Mouse (Mus musculus): ENCODE measurements around the gene Arid1b. TPM values are rescaled to one million over a fixed set of nuclear protein-coding genes. Genes with fewer than 3 reads are reported as not detected.

The Arid1b gene
- polyA plus RNA-seq, 1 experiment from 2014 or later: 10.5 TPM

- no peak overlapping the region for H3K4me3 ChIP-seq (replicated peaks; ENCODE audit: low read length)
- no peak for ATAC-seq (ENCODE audit: insufficient read depth, low FRiP score)
- peaks cover 55% of the 10 kb centered on the region for H3K4me1 ChIP-seq (ENCODE audit: control insufficient read depth, insufficient read depth, low read length)
- 39% methylated on average over 5 of the region's 5 CpGs for WGBS
- H3K9me3 ChIP-seq (replicated peaks; ENCODE audit: control insufficient read depth, low read length): no peaks in the 10 kb centered on the region
- H3K36me3 ChIP-seq (ENCODE audit: control insufficient read depth, insufficient read depth, low read length): no peaks in the 10 kb centered on the region
- no peak overlapping the region for H3K9ac ChIP-seq (ENCODE audit: low read length)
- no peak overlapping the region for H3K27ac ChIP-seq (ENCODE audit: low read length)
- no peaks in the 10 kb centered on the region for H3K27me3 ChIP-seq (ENCODE audit: control insufficient read depth, insufficient read depth, low read length)
- no peak overlapping the region for H3K4me2 ChIP-seq (ENCODE audit: low read depth, low read length)
These were observed 67.5 kb downstream of the Arid1b start for GRCm38 (mm10) chr17:5061593-5061992.

- H3K27ac ChIP-seq (ENCODE audit: low read length): no peak overlapping the region
- no peak for ATAC-seq (ENCODE audit: insufficient read depth, low FRiP score)
- WGBS: 82% methylated on average over 9 of the region's 9 CpGs
- no peaks in the 10 kb centered on the region for H3K36me3 ChIP-seq (ENCODE audit: control insufficient read depth, insufficient read depth, low read length)
- H3K4me2 ChIP-seq (ENCODE audit: low read depth, low read length): no peak overlapping the region
- no peaks in the 10 kb centered on the region for H3K27me3 ChIP-seq (ENCODE audit: control insufficient read depth, insufficient read depth, low read length)
- no peaks in the 10 kb centered on the region for H3K9me3 ChIP-seq (replicated peaks; ENCODE audit: control insufficient read depth, low read length)
- H3K4me1 ChIP-seq (ENCODE audit: control insufficient read depth, insufficient read depth, low read length): peaks cover 45% of the 10 kb centered on the region
- no peak overlapping the region for H3K4me3 ChIP-seq (replicated peaks; ENCODE audit: low read length)
- no peak overlapping the region for H3K9ac ChIP-seq (ENCODE audit: low read length)
These were observed 69.5 kb downstream of the Arid1b start for GRCm38 (mm10) chr17:5063471-5064176.

- no peak overlapping the region for H3K4me2 ChIP-seq (ENCODE audit: low read depth, low read length)
- 0 out of 2 replicates have a peak, but pooled peaks have one; percentile 52 for ATAC-seq (ENCODE audit: insufficient read depth, low FRiP score)
- no peaks in the 10 kb centered on the region for H3K36me3 ChIP-seq (ENCODE audit: control insufficient read depth, insufficient read depth, low read length)
- no peaks in the 10 kb centered on the region for H3K9me3 ChIP-seq (replicated peaks; ENCODE audit: control insufficient read depth, low read length)
- no peak overlapping the region for H3K27ac ChIP-seq (ENCODE audit: low read length)
- 62% methylated on average over 6 of the region's 6 CpGs for WGBS
- no peak overlapping the region for H3K4me3 ChIP-seq (replicated peaks; ENCODE audit: low read length)
- no peak overlapping the region for H3K9ac ChIP-seq (ENCODE audit: low read length)
- peaks cover 38% of the 10 kb centered on the region for H3K4me1 ChIP-seq (ENCODE audit: control insufficient read depth, insufficient read depth, low read length)
- H3K27me3 ChIP-seq (ENCODE audit: control insufficient read depth, insufficient read depth, low read length): no peaks in the 10 kb centered on the region
These were observed 70.6 kb downstream of the Arid1b start for GRCm38 (mm10) chr17:5064777-5065176.

GRCm38 (mm10) chr17:5065270-5065669, 71.1 kb downstream of the Arid1b start:
- H3K9me3 ChIP-seq (replicated peaks; ENCODE audit: control insufficient read depth, low read length): no peaks in the 10 kb centered on the region

GRCm38 (mm10) chr17:5066835-5067234, 72.7 kb downstream of the Arid1b start:
- 85% methylated on average over 8 of the region's 8 CpGs for WGBS
- no peak for ATAC-seq (ENCODE audit: insufficient read depth, low FRiP score)
- H3K27me3 ChIP-seq (ENCODE audit: control insufficient read depth, insufficient read depth, low read length): no peaks in the 10 kb centered on the region

More at GRCm38 (mm10) chr17:5065270-5065669, 71.1 kb downstream of the Arid1b start:
- WGBS: 61% methylated on average over 6 of the region's 6 CpGs
- Histone ChIP-seq H3K4me1 (ENCODE audit: control insufficient read depth, insufficient read depth, low read length) (peaks cover 33% of the 10 kb centered on the region), H3K9ac (ENCODE audit: low read length) (no peak overlapping the region), H3K4me3 (replicated peaks; ENCODE audit: low read length) (no peak overlapping the region), H3K36me3 (ENCODE audit: control insufficient read depth, insufficient read depth, low read length) (no peaks in the 10 kb centered on the region), H3K27ac (ENCODE audit: low read length) (no peak overlapping the region), H3K4me2 (ENCODE audit: low read depth, low read length) (no peak overlapping the region), H3K27me3 (ENCODE audit: control insufficient read depth, insufficient read depth, low read length) (no peaks in the 10 kb centered on the region)
- ATAC-seq (ENCODE audit: insufficient read depth, low FRiP score): no peak

GRCm38 (mm10) chr17:5067264-5067663, 73.1 kb downstream of the Arid1b start:
- Histone ChIP-seq H3K4me1 (ENCODE audit: control insufficient read depth, insufficient read depth, low read length) (peaks cover 16% of the 10 kb centered on the region), H3K4me3 (replicated peaks; ENCODE audit: low read length) (no peak overlapping the region), H3K27ac (ENCODE audit: low read length) (no peak overlapping the region), H3K36me3 (ENCODE audit: control insufficient read depth, insufficient read depth, low read length) (no peaks in the 10 kb centered on the region), H3K27me3 (ENCODE audit: control insufficient read depth, insufficient read depth, low read length) (no peaks in the 10 kb centered on the region), H3K9me3 (replicated peaks; ENCODE audit: control insufficient read depth, low read length) (no peaks in the 10 kb centered on the region), H3K4me2 (ENCODE audit: low read depth, low read length) (no peak overlapping the region), H3K9ac (ENCODE audit: low read length) (no peak overlapping the region)
- no peak for ATAC-seq (ENCODE audit: insufficient read depth, low FRiP score)
- WGBS: 63% methylated on average over 4 of the region's 4 CpGs

More at GRCm38 (mm10) chr17:5066835-5067234, 72.7 kb downstream of the Arid1b start:
- Histone ChIP-seq H3K36me3 (ENCODE audit: control insufficient read depth, insufficient read depth, low read length) (no peaks in the 10 kb centered on the region), H3K4me1 (ENCODE audit: control insufficient read depth, insufficient read depth, low read length) (peaks cover 18% of the 10 kb centered on the region), H3K9ac (ENCODE audit: low read length) (no peak overlapping the region), H3K9me3 (replicated peaks; ENCODE audit: control insufficient read depth, low read length) (no peaks in the 10 kb centered on the region), H3K27ac (ENCODE audit: low read length) (no peak overlapping the region), H3K4me3 (replicated peaks; ENCODE audit: low read length) (no peak overlapping the region), H3K4me2 (ENCODE audit: low read depth, low read length) (no peak overlapping the region)

GRCm38 (mm10) chr17:5070399-5070798, 76.3 kb downstream of the Arid1b start:
- Histone ChIP-seq H3K27ac (ENCODE audit: low read length) (no peak overlapping the region; the same call in 1 of the 2 replicates), H3K9ac (ENCODE audit: low read length) (no peak overlapping the region), H3K4me3 (replicated peaks; ENCODE audit: low read length) (no peak overlapping the region), H3K4me1 (ENCODE audit: control insufficient read depth, insufficient read depth, low read length) (peaks cover 12% of the 10 kb centered on the region), H3K9me3 (replicated peaks; ENCODE audit: control insufficient read depth, low read length) (no peaks in the 10 kb centered on the region), H3K36me3 (ENCODE audit: control insufficient read depth, insufficient read depth, low read length) (no peaks in the 10 kb centered on the region), H3K4me2 (ENCODE audit: low read depth, low read length) (no peak overlapping the region), H3K27me3 (ENCODE audit: control insufficient read depth, insufficient read depth, low read length) (no peaks in the 10 kb centered on the region)
- 66% methylated on average over 3 of the region's 3 CpGs for WGBS
- ATAC-seq (ENCODE audit: insufficient read depth, low FRiP score): no peak

GRCm38 (mm10) chr17:5072539-5072938, 78.4 kb downstream of the Arid1b start:
- no peak overlapping the region for H3K4me2 ChIP-seq (ENCODE audit: low read depth, low read length)
- peaks cover 15% of the 10 kb centered on the region for H3K4me1 ChIP-seq (ENCODE audit: control insufficient read depth, insufficient read depth, low read length)
- H3K9me3 ChIP-seq (replicated peaks; ENCODE audit: control insufficient read depth, low read length): no peaks in the 10 kb centered on the region
- no peak overlapping the region for H3K4me3 ChIP-seq (replicated peaks; ENCODE audit: low read length)
- 73% methylated on average over 4 of the region's 4 CpGs for WGBS
- H3K27ac ChIP-seq (ENCODE audit: low read length): no peak overlapping the region
- no peak for ATAC-seq (ENCODE audit: insufficient read depth, low FRiP score)
- H3K9ac ChIP-seq (ENCODE audit: low read length): no peak overlapping the region
- H3K27me3 ChIP-seq (ENCODE audit: control insufficient read depth, insufficient read depth, low read length): no peaks in the 10 kb centered on the region
- no peaks in the 10 kb centered on the region for H3K36me3 ChIP-seq (ENCODE audit: control insufficient read depth, insufficient read depth, low read length)

- no peak overlapping the region for H3K4me2 ChIP-seq (ENCODE audit: low read depth, low read length)
- H3K4me3 ChIP-seq (replicated peaks; ENCODE audit: low read length): no peak overlapping the region
- H3K9me3 ChIP-seq (replicated peaks; ENCODE audit: control insufficient read depth, low read length): no peaks in the 10 kb centered on the region
- peaks cover 10% of the 10 kb centered on the region; the same call in 1 of the 2 replicates for H3K4me1 ChIP-seq (ENCODE audit: control insufficient read depth, insufficient read depth, low read length)
- no peak for ATAC-seq (ENCODE audit: insufficient read depth, low FRiP score)
- WGBS: 58% methylated on average over 7 of the region's 7 CpGs
- H3K9ac ChIP-seq (ENCODE audit: low read length): no peak overlapping the region
- no peaks in the 10 kb centered on the region for H3K27me3 ChIP-seq (ENCODE audit: control insufficient read depth, insufficient read depth, low read length)
- H3K36me3 ChIP-seq (ENCODE audit: control insufficient read depth, insufficient read depth, low read length): no peaks in the 10 kb centered on the region
- H3K27ac ChIP-seq (ENCODE audit: low read length): no peak overlapping the region
These were observed 80.8 kb downstream of the Arid1b start for GRCm38 (mm10) chr17:5074752-5075506.
